Mouse (Mus musculus) lung, embryonic 15.5 days (tissue): ENCODE results near the gene Fam171a2. TPM values are rescaled to one million over a fixed set of nuclear protein-coding genes. Genes with fewer than 3 reads are reported as not detected.

ENCODE experiments used
- ATAC-seq: fragments of 200-750 bp; cut with Nextera tagmentation; 2 replicates; pipeline ENCODE4 v1.8.0; 2017; ENCODE audit warnings: moderate number of reproducible peaks, borderline replicate concordance; ENCODE audit not compliant: low FRiP score, low TSS enrichment; ENCODE audit errors: extremely low read depth
- H3K27ac ChIP-seq: fragments of 300-500 bp; sonication (generic); 2 replicates; pipeline ENCODE4 v1.5.1; 2015; ENCODE audit warnings: moderate library complexity, mild to moderate bottlenecking, inconsistent platforms
- H3K27me3 ChIP-seq: fragments of 300-500 bp; sonication (generic); 2 replicates; pipeline ENCODE4 v1.6.1; 2015; ENCODE audit warnings: inconsistent platforms
- H3K36me3 ChIP-seq: fragments of 300-500 bp; sonication (generic); 2 replicates; pipeline ENCODE4 v1.6.1; 2015; ENCODE audit warnings: inconsistent platforms
- H3K4me1 ChIP-seq: fragments of 300-500 bp; sonication (generic); 2 replicates; pipeline ENCODE4 v1.6.1; 2015; ENCODE audit warnings: inconsistent platforms
- H3K4me2 ChIP-seq: fragments of 300-500 bp; sonication (generic); 2 replicates; pipeline ENCODE4 v1.6.1; 2015; ENCODE audit warnings: inconsistent platforms, mild to moderate bottlenecking, moderate library complexity
- H3K4me3 ChIP-seq: fragments of 300-500 bp; sonication (generic); 2 replicates; pipeline ENCODE4 v1.5.1; 2015; ENCODE audit warnings: mild to moderate bottlenecking, inconsistent platforms
- H3K9ac ChIP-seq: fragments of 300-500 bp; sonication (generic); 2 replicates; pipeline ENCODE4 v1.6.1; 2015; ENCODE audit warnings: inconsistent platforms
- H3K9me3 ChIP-seq: fragments of 300-500 bp; sonication (generic); 2 replicates; pipeline ENCODE4 v1.6.1; 2016; ENCODE audit warnings: inconsistent platforms
- WGBS: fragments of 180-500 bp; shearing (Covaris S2); methylation state at CpG from one replicate; pipeline ENCODE4 v1.1.7; 2015; 5-methylcytosine and 5-hydroxymethylcytosine counted together
- polyA plus RNA-seq: library from polyadenylated mRNA; unstranded; fragments of >200 nt; fragmentation: Nextera tagmentation; extraction: Ambion mirVana; gene quantifications from 2 replicates; pipeline ENCODE4 v1.2.1, GENCODE M21; 2015

Fam171a2 gene
- polyA plus RNA-seq, 1 experiment from 2014 or later: 4.7 TPM

GRCm38 (mm10) chr11:102439093-102440082 lies 8.1 kb downstream of the Fam171a2 start:
- Histone ChIP-seq H3K4me1 (peaks cover 29% of the 10 kb centered on the region), H3K4me2 (no peak overlapping the region), H3K27ac (no peak overlapping the region), H3K9me3 (no peaks in the 10 kb centered on the region), H3K9ac (no peak overlapping the region), H3K27me3 (0 out of 2 replicates have a peak, but pooled peaks cover 8% of the 10 kb centered on the region), H3K4me3 (no peak overlapping the region), H3K36me3 (peaks cover 68% of the 10 kb centered on the region)
- no peak for ATAC-seq
- WGBS: 78% methylated on average over 14 of the region's 14 CpGs

- H3K4me3 ChIP-seq: peak overlapping the region; percentile 39
- peak; percentile 32; the same call in 1 of the 2 replicates for ATAC-seq
- WGBS: 14% methylated on average over 77 of the region's 77 CpGs
- H3K36me3 ChIP-seq: peaks cover 68% of the 10 kb centered on the region
- 0 out of 2 replicates have a peak, but pooled peaks cover 8% of the 10 kb centered on the region for H3K27me3 ChIP-seq
- H3K27ac ChIP-seq: no peak overlapping the region
- H3K4me2 ChIP-seq: peak overlapping the region; percentile 84
- no peaks in the 10 kb centered on the region for H3K9me3 ChIP-seq
- H3K9ac ChIP-seq: peak overlapping the region; percentile 38
- H3K4me1 ChIP-seq: peaks cover 24% of the 10 kb centered on the region
Measured at GRCm38 (mm10) chr11:102438212-102439092, 9.0 kb downstream of the Fam171a2 start.

GRCm38 (mm10) chr11:102437120-102438061 lies 10.1 kb downstream of the Fam171a2 start:
- Histone ChIP-seq H3K4me3 (peak overlapping the region; percentile 39), H3K36me3 (peaks cover 64% of the 10 kb centered on the region), H3K4me1 (peaks cover 25% of the 10 kb centered on the region), H3K27me3 (0 out of 2 replicates have a peak, but pooled peaks cover 8% of the 10 kb centered on the region), H3K27ac (no peak overlapping the region), H3K9me3 (no peaks in the 10 kb centered on the region), H3K4me2 (peak overlapping the region; percentile 84), H3K9ac (peak overlapping the region; percentile 31)
- WGBS: 7% methylated on average over 84 of the region's 87 CpGs
- peak; percentile 56; the same call in 1 of the 2 replicates for ATAC-seq

- Histone ChIP-seq H3K27ac (no peak overlapping the region), H3K4me1 (peaks cover 33% of the 10 kb centered on the region), H3K9me3 (no peaks in the 10 kb centered on the region), H3K4me3 (no peak overlapping the region), H3K27me3 (0 out of 2 replicates have a peak, but pooled peaks cover 8% of the 10 kb centered on the region), H3K9ac (no peak overlapping the region), H3K4me2 (no peak overlapping the region), H3K36me3 (peaks cover 55% of the 10 kb centered on the region)
- 76% methylated on average over 10 of the region's 10 CpGs for WGBS
- no peak for ATAC-seq
Measured at GRCm38 (mm10) chr11:102436471-102436790, 11.1 kb downstream of the Fam171a2 start.

- Histone ChIP-seq H3K4me2 (no peak overlapping the region), H3K4me1 (peaks cover 37% of the 10 kb centered on the region), H3K36me3 (peaks cover 50% of the 10 kb centered on the region), H3K4me3 (no peak overlapping the region), H3K27me3 (0 out of 2 replicates have a peak, but pooled peaks cover 8% of the 10 kb centered on the region), H3K9ac (no peak overlapping the region), H3K9me3 (no peaks in the 10 kb centered on the region), H3K27ac (no peak overlapping the region)
- ATAC-seq: no peak
- WGBS: 90% methylated on average over 18 of the region's 18 CpGs
Measured at GRCm38 (mm10) chr11:102435754-102436470, 11.6 kb downstream of the Fam171a2 start.

- H3K4me2 ChIP-seq: no peak overlapping the region
- H3K27ac ChIP-seq: no peak overlapping the region
- H3K9ac ChIP-seq: no peak overlapping the region
- no peak overlapping the region for H3K4me3 ChIP-seq
- no peaks in the 10 kb centered on the region for H3K9me3 ChIP-seq
- 89% methylated on average over 11 of the region's 11 CpGs for WGBS
- H3K27me3 ChIP-seq: 0 out of 2 replicates have a peak, but pooled peaks cover 8% of the 10 kb centered on the region
- no peak for ATAC-seq
- H3K4me1 ChIP-seq: peaks cover 37% of the 10 kb centered on the region
- H3K36me3 ChIP-seq: peaks cover 44% of the 10 kb centered on the region
Measured at GRCm38 (mm10) chr11:102434816-102435705, 12.4 kb downstream of the Fam171a2 start.

GRCm38 (mm10) chr11:102434406-102434805 lies 13.1 kb downstream of the Fam171a2 start:
- Histone ChIP-seq H3K4me3 (no peak overlapping the region), H3K36me3 (peaks cover 38% of the 10 kb centered on the region), H3K27me3 (0 out of 2 replicates have a peak, but pooled peaks cover 4% of the 10 kb centered on the region), H3K9ac (no peak overlapping the region), H3K27ac (no peak overlapping the region), H3K9me3 (no peaks in the 10 kb centered on the region), H3K4me1 (peaks cover 42% of the 10 kb centered on the region), H3K4me2 (no peak overlapping the region)
- WGBS: 12% methylated on average over 7 of the region's 7 CpGs
- ATAC-seq: no peak

- whole genome bisulfite sequencing: 94% methylated on average over 7 of the region's 7 CpGs
- H3K4me3 ChIP-seq: no peak overlapping the region
- peaks cover 32% of the 10 kb centered on the region for H3K36me3 ChIP-seq
- H3K27ac ChIP-seq: no peak overlapping the region
- H3K9ac ChIP-seq: no peak overlapping the region
- no peak for ATAC-seq
- no peak overlapping the region for H3K4me2 ChIP-seq
- H3K9me3 ChIP-seq: no peaks in the 10 kb centered on the region
- H3K27me3 ChIP-seq: no peaks in the 10 kb centered on the region
- H3K4me1 ChIP-seq: peaks cover 46% of the 10 kb centered on the region
Measured at GRCm38 (mm10) chr11:102433866-102434265, 13.6 kb downstream of the Fam171a2 start.

- ATAC-seq: no peak
- H3K4me2 ChIP-seq: no peak overlapping the region
Measured at GRCm38 (mm10) chr11:102432896-102433295, 14.6 kb downstream of the Fam171a2 start.

More at GRCm38 (mm10) chr11:102432896-102433295, 14.6 kb downstream of the Fam171a2 start:
- Histone ChIP-seq H3K4me3 (no peak overlapping the region), H3K4me1 (peaks cover 37% of the 10 kb centered on the region), H3K9me3 (no peaks in the 10 kb centered on the region), H3K27me3 (no peaks in the 10 kb centered on the region), H3K27ac (no peak overlapping the region), H3K9ac (no peak overlapping the region), H3K36me3 (peaks cover 27% of the 10 kb centered on the region)
- WGBS: 92% methylated on average over 6 of the region's 6 CpGs
